Mouse (Mus musculus) midbrain, embryonic 16.5 days (tissue): ENCODE measurements at regions not wholly inside any gene's neighbourhood (a gene's known extent, or its start where the extent isn't known, plus 50 kb on each side); places are given as distances from the start of the nearest gene placed in this dataset.

Experiments
- ATAC-seq: fragments of 200-750 bp; cut with Nextera tagmentation; 2 replicates; pipeline ENCODE4 v1.8.0; 2017; ENCODE audit warnings: moderate TSS enrichment
- H3K27ac ChIP-seq: fragments of 300-500 bp; sonication (generic); 2 replicates; pipeline ENCODE4 v1.5.1; 2014; ENCODE audit warnings: mild to moderate bottlenecking, low read length, mixed read lengths
- H3K27me3 ChIP-seq: fragments of 300-500 bp; sonication (generic); 2 replicates; pipeline ENCODE4 v1.6.1; 2014; ENCODE audit warnings: low read depth, low read length, mixed read lengths; ENCODE audit not compliant: control insufficient read depth, insufficient read depth
- H3K36me3 ChIP-seq: fragments of 300-500 bp; sonication (generic); 2 replicates; pipeline ENCODE4 v1.6.1; 2014; ENCODE audit warnings: mild to moderate bottlenecking, low read length, moderate library complexity, mixed read lengths; ENCODE audit not compliant: control insufficient read depth, insufficient read depth
- H3K4me1 ChIP-seq: fragments of 300-500 bp; sonication (generic); 2 replicates; pipeline ENCODE4 v1.6.1; 2014; ENCODE audit warnings: mild to moderate bottlenecking, low read length, mixed read lengths; ENCODE audit not compliant: control insufficient read depth, insufficient read depth
- H3K4me2 ChIP-seq: fragments of 300-500 bp; sonication (generic); 2 replicates; pipeline ENCODE4 v1.6.1; 2014; ENCODE audit warnings: mild to moderate bottlenecking, low read length, mixed read lengths
- H3K4me3 ChIP-seq: fragments of 300-500 bp; sonication (generic); 2 replicates; pipeline ENCODE4 v1.5.1; 2014; ENCODE audit warnings: low read depth, mild to moderate bottlenecking, low read length, moderate library complexity, mixed read lengths
- H3K9ac ChIP-seq: fragments of 300-500 bp; sonication (generic); 2 replicates; pipeline ENCODE4 v1.6.1; 2014; ENCODE audit warnings: low read depth, low read length, mixed read lengths
- H3K9me3 ChIP-seq: fragments of 300-500 bp; sonication (generic); replicated peaks from 2 replicates; pipeline ENCODE4 v1.6.1; 2014; ENCODE audit warnings: mild to moderate bottlenecking, low read length, mixed read lengths; ENCODE audit not compliant: control insufficient read depth, poor library complexity, severe bottlenecking
- WGBS: fragments of 180-500 bp; shearing (Covaris S2); extraction: QIAGEN DNeasy Blood & Tissue Kit; methylation state at CpG from one replicate; pipeline ENCODE4 v1.1.7; 2014; 5-methylcytosine and 5-hydroxymethylcytosine counted together

- H3K36me3 ChIP-seq, result no peaks in the 10 kb centered on the region
- no peak overlapping the region for H3K9ac ChIP-seq
- ATAC-seq, result no peak
- no peaks in the 10 kb centered on the region for H3K27me3 ChIP-seq
- no peak overlapping the region for H3K27ac ChIP-seq
- H3K4me1 ChIP-seq, result no peaks in the 10 kb centered on the region
- no peak overlapping the region for H3K4me2 ChIP-seq
- no peak overlapping the region for H3K4me3 ChIP-seq
- no peaks in the 10 kb centered on the region for H3K9me3 ChIP-seq
- WGBS, result 59% methylated on average over 1 of the region's 1 CpGs
These were observed 191.1 kb downstream of the Dmrt2 start for GRCm38 (mm10) chr19:25863312-25863711.

GRCm38 (mm10) chr19:25906721-25907120, 234.5 kb downstream of the Dmrt2 start:
- WGBS, result 98% methylated on average over 4 of the region's 4 CpGs

GRCm38 (mm10) chr19:25922052-25922451, 249.8 kb downstream of the Dmrt2 start:
- Histone ChIP-seq H3K4me1 (no peaks in the 10 kb centered on the region), H3K27me3 (no peaks in the 10 kb centered on the region), H3K36me3 (no peaks in the 10 kb centered on the region), H3K9me3 (no peaks in the 10 kb centered on the region), H3K4me3 (no peak overlapping the region), H3K27ac (no peak overlapping the region), H3K4me2 (no peak overlapping the region), H3K9ac (no peak overlapping the region)
- ATAC-seq, result no peak

More at GRCm38 (mm10) chr19:25906721-25907120, 234.5 kb downstream of the Dmrt2 start:
- ATAC-seq, result no peak
- no peak overlapping the region for H3K9ac ChIP-seq
- no peaks in the 10 kb centered on the region for H3K27me3 ChIP-seq
- no peaks in the 10 kb centered on the region for H3K4me1 ChIP-seq
- H3K27ac ChIP-seq, result no peak overlapping the region
- no peak overlapping the region for H3K4me3 ChIP-seq
- H3K9me3 ChIP-seq, result no peaks in the 10 kb centered on the region
- H3K36me3 ChIP-seq, result no peaks in the 10 kb centered on the region
- H3K4me2 ChIP-seq, result no peak overlapping the region

- Histone ChIP-seq H3K27me3 (no peaks in the 10 kb centered on the region), H3K4me2 (no peak overlapping the region), H3K4me3 (no peak overlapping the region), H3K9me3 (no peaks in the 10 kb centered on the region), H3K27ac (no peak overlapping the region), H3K36me3 (no peaks in the 10 kb centered on the region), H3K4me1 (no peaks in the 10 kb centered on the region), H3K9ac (no peak overlapping the region)
- no peak for ATAC-seq
- 100% methylated on average over 1 of the region's 1 CpGs for WGBS
These were observed 250.6 kb downstream of the Dmrt2 start for GRCm38 (mm10) chr19:25922806-25923205.

GRCm38 (mm10) chr19:25923727-25924384, 251.6 kb downstream of the Dmrt2 start:
- WGBS, result 49% methylated on average over 10 of the region's 10 CpGs
- no peaks in the 10 kb centered on the region for H3K4me1 ChIP-seq
- no peak for ATAC-seq
- H3K4me3 ChIP-seq, result no peak overlapping the region
- no peaks in the 10 kb centered on the region for H3K27me3 ChIP-seq
- H3K36me3 ChIP-seq, result no peaks in the 10 kb centered on the region
- H3K4me2 ChIP-seq, result no peak overlapping the region
- H3K9ac ChIP-seq, result no peak overlapping the region
- no peak overlapping the region for H3K27ac ChIP-seq
- H3K9me3 ChIP-seq, result no peaks in the 10 kb centered on the region

GRCm38 (mm10) chr19:25924385-25924769, 252.2 kb downstream of the Dmrt2 start:
- ATAC-seq, result no peak
- Histone ChIP-seq H3K4me2 (no peak overlapping the region), H3K9me3 (no peaks in the 10 kb centered on the region), H3K4me1 (no peaks in the 10 kb centered on the region), H3K36me3 (no peaks in the 10 kb centered on the region), H3K27me3 (no peaks in the 10 kb centered on the region), H3K9ac (no peak overlapping the region), H3K4me3 (no peak overlapping the region), H3K27ac (no peak overlapping the region)
- WGBS, result 47% methylated on average over 5 of the region's 5 CpGs

GRCm38 (mm10) chr19:25927220-25927619, 255.0 kb downstream of the Dmrt2 start:
- no peak overlapping the region for H3K4me3 ChIP-seq
- H3K4me2 ChIP-seq, result no peak overlapping the region
- no peaks in the 10 kb centered on the region for H3K27me3 ChIP-seq
- H3K9me3 ChIP-seq, result no peaks in the 10 kb centered on the region
- H3K27ac ChIP-seq, result no peak overlapping the region
- 85% methylated on average over 9 of the region's 9 CpGs for WGBS
- no peak for ATAC-seq
- H3K36me3 ChIP-seq, result no peaks in the 10 kb centered on the region
- no peaks in the 10 kb centered on the region for H3K4me1 ChIP-seq
- no peak overlapping the region for H3K9ac ChIP-seq

- H3K27ac ChIP-seq, result no peak overlapping the region
- no peak overlapping the region for H3K9ac ChIP-seq
- no peak for ATAC-seq
- H3K4me3 ChIP-seq, result no peak overlapping the region
- H3K27me3 ChIP-seq, result no peaks in the 10 kb centered on the region
- 84% methylated on average over 9 of the region's 9 CpGs for WGBS
- no peak overlapping the region for H3K4me2 ChIP-seq
- no peaks in the 10 kb centered on the region for H3K9me3 ChIP-seq
- H3K4me1 ChIP-seq, result no peaks in the 10 kb centered on the region
- no peaks in the 10 kb centered on the region for H3K36me3 ChIP-seq
These were observed 265.1 kb downstream of the Dmrt2 start for GRCm38 (mm10) chr19:25937343-25937742.

GRCm38 (mm10) chr19:25971210-25971609, 299.0 kb downstream of the Dmrt2 start:
- no peak overlapping the region for H3K9ac ChIP-seq
- no peak overlapping the region for H3K4me3 ChIP-seq
- H3K36me3 ChIP-seq, result no peaks in the 10 kb centered on the region
- ATAC-seq, result no peak
- H3K27me3 ChIP-seq, result no peaks in the 10 kb centered on the region
- no peak overlapping the region for H3K4me2 ChIP-seq
- no peaks in the 10 kb centered on the region for H3K4me1 ChIP-seq
- H3K9me3 ChIP-seq, result no peaks in the 10 kb centered on the region
- no peak overlapping the region for H3K27ac ChIP-seq
- WGBS, result 52% methylated on average over 5 of the region's 5 CpGs
